Mouse (Mus musculus) hindbrain, embryonic 11.5 days (tissue): ENCODE data around the gene Golm1. TPM values are rescaled to one million over a fixed set of nuclear protein-coding genes. Genes with fewer than 3 reads are reported as not detected.

ENCODE experiments used
- ATAC-seq: fragments of 200-750 bp; cut with Nextera tagmentation; 2 replicates; pipeline ENCODE4 v1.8.0; 2017; ENCODE audit warnings: mild to moderate bottlenecking, moderate TSS enrichment, moderate library complexity; ENCODE audit not compliant: low FRiP score
- DNase-seq: peaks from one replicate; pipeline ENCODE4 v3.0.0-alpha.2; 2015; ENCODE audit warnings: low spot score
- H3K27ac ChIP-seq: fragments of 300-500 bp; sonication (generic); 2 replicates; pipeline ENCODE4 v1.5.1; 2014; ENCODE audit warnings: mild to moderate bottlenecking, low read depth, low read length
- H3K27me3 ChIP-seq: fragments of 300-500 bp; sonication (generic); 2 replicates; pipeline ENCODE4 v1.6.1; 2014; ENCODE audit warnings: mild to moderate bottlenecking, low read length, moderate library complexity, mixed read lengths; ENCODE audit not compliant: control insufficient read depth, insufficient read depth
- H3K36me3 ChIP-seq: fragments of 300-500 bp; sonication (generic); 2 replicates; pipeline ENCODE4 v1.6.1; 2014; ENCODE audit warnings: mild to moderate bottlenecking, low read length, moderate library complexity, mixed read lengths; ENCODE audit not compliant: control insufficient read depth, insufficient read depth
- H3K4me1 ChIP-seq: fragments of 300-500 bp; sonication (generic); replicated peaks from 2 replicates; pipeline ENCODE4 v1.6.1; 2014; ENCODE audit warnings: low read length, mixed read lengths; ENCODE audit not compliant: control insufficient read depth, insufficient read depth
- H3K4me2 ChIP-seq: fragments of 300-500 bp; sonication (generic); replicated peaks from 2 replicates; pipeline ENCODE4 v1.6.1; 2014; ENCODE audit warnings: mild to moderate bottlenecking, low read depth, low read length
- H3K4me3 ChIP-seq: fragments of 300-500 bp; sonication (generic); 2 replicates; pipeline ENCODE4 v1.5.1; 2014; ENCODE audit warnings: low read depth, low read length
- H3K9ac ChIP-seq: fragments of 300-500 bp; sonication (generic); 2 replicates; pipeline ENCODE4 v1.6.1; 2014; ENCODE audit warnings: low read depth, low read length
- H3K9me3 ChIP-seq: fragments of 300-500 bp; sonication (generic); 2 replicates; pipeline ENCODE4 v1.6.1; 2016; ENCODE audit warnings: low read length; ENCODE audit not compliant: control insufficient read depth
- WGBS: fragments of 180-500 bp; shearing (Covaris S2); extraction: QIAGEN DNeasy Blood & Tissue Kit; methylation state at CpG from one replicate; pipeline ENCODE4 v1.1.7; 2014; 5-methylcytosine and 5-hydroxymethylcytosine counted together
- polyA plus RNA-seq: library from polyadenylated mRNA; unstranded; fragments of >200 nt; fragmentation: Nextera tagmentation; extraction: Ambion mirVana; gene quantifications from 2 replicates; pipeline ENCODE4 v1.2.1, GENCODE M21; 2014

The Golm1 gene
- polyA plus RNA-seq, 1 experiment from 2014 or later: 135 TPM

- DNase-seq (no peak), ATAC-seq (no peak)
- Histone ChIP-seq H3K27ac (no peak overlapping the region), H3K4me1 (no peaks in the 10 kb centered on the region), H3K4me3 (no peak overlapping the region), H3K4me2 (no peak overlapping the region), H3K27me3 (no peaks in the 10 kb centered on the region), H3K36me3 (peaks cover 17% of the 10 kb centered on the region), H3K9me3 (no peaks in the 10 kb centered on the region), H3K9ac (no peak overlapping the region)
- 78% methylated on average over 5 of the region's 5 CpGs for WGBS
These were observed 41.0 kb downstream of the Golm1 start for GRCm38 (mm10) chr13:59634637-59635036.

GRCm38 (mm10) chr13:59626739-59627138, 48.9 kb downstream of the Golm1 start:
- Histone ChIP-seq H3K36me3 (peaks cover 7% of the 10 kb centered on the region; the same call in 1 of the 2 replicates), H3K9ac (no peak overlapping the region), H3K4me3 (no peak overlapping the region), H3K9me3 (no peaks in the 10 kb centered on the region), H3K27me3 (no peaks in the 10 kb centered on the region), H3K27ac (no peak overlapping the region), H3K4me2 (no peak overlapping the region), H3K4me1 (no peaks in the 10 kb centered on the region)
- WGBS: 92% methylated on average over 7 of the region's 7 CpGs
- no peak for DNase-seq
- ATAC-seq: no peak

DNA sequence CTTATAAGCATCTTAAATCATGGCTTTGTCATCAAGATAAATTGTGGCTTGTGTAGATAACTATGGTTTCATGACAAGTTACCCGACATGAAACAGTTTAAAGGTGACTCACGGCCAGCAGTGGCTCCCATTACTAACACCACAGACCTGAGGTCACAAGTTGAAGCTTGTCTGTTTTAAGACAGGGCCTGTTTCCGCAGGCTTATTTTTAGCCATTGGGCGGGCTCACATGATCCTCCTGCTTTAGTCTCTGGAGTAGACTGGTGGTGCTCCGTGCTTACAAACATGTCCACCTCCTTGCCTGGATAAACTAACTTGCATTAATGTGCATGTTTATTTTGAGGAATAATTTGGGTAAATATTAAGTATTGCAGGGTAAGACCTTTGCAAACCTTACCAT, 50.7 kb downstream of the Golm1 start:
- no peak for DNase-seq
- Histone ChIP-seq H3K9me3 (no peaks in the 10 kb centered on the region), H3K27me3 (no peaks in the 10 kb centered on the region), H3K4me3 (no peak overlapping the region), H3K4me2 (no peak overlapping the region), H3K9ac (no peak overlapping the region), H3K36me3 (peaks cover 7% of the 10 kb centered on the region; the same call in 1 of the 2 replicates), H3K27ac (no peak overlapping the region), H3K4me1 (no peaks in the 10 kb centered on the region)
- ATAC-seq: no peak
- WGBS: 89% methylated on average over 5 of the region's 5 CpGs

GRCm38 (mm10) chr13:59624389-59624788, 51.2 kb downstream of the Golm1 start:
- WGBS: 87% methylated on average over 3 of the region's 3 CpGs
- Histone ChIP-seq H3K27me3 (no peaks in the 10 kb centered on the region), H3K9ac (no peak overlapping the region), H3K4me2 (no peak overlapping the region), H3K4me3 (no peak overlapping the region), H3K36me3 (peaks cover 7% of the 10 kb centered on the region; the same call in 1 of the 2 replicates), H3K4me1 (no peaks in the 10 kb centered on the region), H3K27ac (no peak overlapping the region), H3K9me3 (no peaks in the 10 kb centered on the region)
- no peak for ATAC-seq
- DNase-seq: no peak

DNA sequence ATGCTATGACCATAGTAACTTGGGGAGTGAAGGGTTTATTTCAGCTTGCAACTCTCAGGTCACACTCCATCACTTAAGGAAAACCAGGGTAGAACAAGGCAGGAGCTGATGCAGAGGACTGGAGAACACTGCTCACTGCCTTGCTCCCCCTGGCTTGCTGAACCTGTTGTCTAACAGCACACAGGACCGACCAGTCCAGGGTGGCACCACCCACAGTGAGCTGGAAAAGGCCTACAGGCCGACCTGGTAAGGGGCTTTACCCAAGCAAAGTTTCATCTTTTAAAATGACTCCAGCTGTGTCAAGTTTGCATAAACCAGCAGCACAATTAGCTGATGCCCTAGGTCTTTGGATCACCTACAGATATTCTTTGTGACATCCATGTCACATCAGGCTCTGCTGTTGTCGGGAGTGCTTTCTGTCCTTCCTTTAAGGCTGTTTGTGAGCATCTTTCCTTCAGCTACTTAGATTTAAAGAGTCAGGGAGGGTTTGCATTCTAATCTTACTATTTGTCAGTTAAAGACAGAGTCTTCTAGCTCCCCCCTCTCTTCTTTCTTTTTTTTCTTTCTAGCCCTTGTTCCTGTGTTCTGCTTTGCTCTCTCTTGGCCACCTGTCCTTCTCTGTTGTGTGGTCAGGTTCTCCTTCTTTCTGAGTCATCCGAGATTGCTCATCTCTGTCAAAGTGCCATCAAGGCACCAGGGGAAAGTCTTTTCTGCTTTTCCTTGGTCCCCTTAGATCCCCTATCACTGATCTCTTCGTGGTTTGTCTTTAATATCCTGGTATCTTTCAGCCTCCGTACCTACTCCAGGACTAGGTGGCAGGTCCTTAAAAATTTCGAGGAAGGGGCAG, 53.7 kb downstream of the Golm1 start:
- Histone ChIP-seq H3K27me3 (no peaks in the 10 kb centered on the region), H3K9ac (no peak overlapping the region), H3K27ac (no peak overlapping the region), H3K36me3 (0 out of 2 replicates have a peak, but pooled peaks cover 9% of the 10 kb centered on the region), H3K4me3 (no peak overlapping the region), H3K4me2 (no peak overlapping the region), H3K9me3 (no peaks in the 10 kb centered on the region), H3K4me1 (no peaks in the 10 kb centered on the region)
- ATAC-seq (no peak), DNase-seq (no peak)
- WGBS: 88% methylated on average over 7 of the region's 7 CpGs

- Histone ChIP-seq H3K4me2 (no peak overlapping the region), H3K9ac (no peak overlapping the region), H3K27me3 (no peaks in the 10 kb centered on the region), H3K36me3 (peaks cover 14% of the 10 kb centered on the region; the same call in 1 of the 2 replicates), H3K9me3 (no peaks in the 10 kb centered on the region), H3K4me1 (no peaks in the 10 kb centered on the region), H3K27ac (no peak overlapping the region), H3K4me3 (no peak overlapping the region)
- no peak for ATAC-seq
- WGBS: 92% methylated on average over 6 of the region's 6 CpGs
- DNase-seq: no peak
These were observed 57.1 kb downstream of the Golm1 start for GRCm38 (mm10) chr13:59618463-59618862.

DNA sequence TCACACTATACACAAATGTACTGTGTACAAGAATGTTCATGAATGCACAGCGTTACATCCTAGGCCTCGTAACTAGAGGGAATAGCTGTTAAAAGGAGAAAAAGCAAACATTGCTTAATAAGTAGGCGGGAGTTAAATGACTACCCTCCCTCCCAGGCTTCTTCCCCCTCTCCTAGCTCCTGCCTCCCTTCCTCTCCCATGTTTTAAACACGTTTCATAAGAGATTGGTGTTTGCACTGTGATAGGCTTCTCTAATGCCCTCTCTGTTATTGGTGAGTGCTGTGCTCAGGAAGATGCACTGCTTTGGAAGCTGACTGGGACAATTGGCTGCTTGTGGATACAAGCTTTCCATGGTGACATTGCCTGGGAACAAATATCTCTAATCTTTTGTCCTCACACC, 60.1 kb downstream of the Golm1 start:
- H3K27me3 ChIP-seq: no peaks in the 10 kb centered on the region
- DNase-seq: no peak
- H3K4me3 ChIP-seq: no peak overlapping the region
- H3K27ac ChIP-seq: no peak overlapping the region
- no peaks in the 10 kb centered on the region for H3K9me3 ChIP-seq
- no peak overlapping the region for H3K9ac ChIP-seq
- H3K36me3 ChIP-seq: peaks cover 16% of the 10 kb centered on the region; the same call in 1 of the 2 replicates
- WGBS: 84% methylated on average over 4 of the region's 4 CpGs
- H3K4me1 ChIP-seq: no peaks in the 10 kb centered on the region
- H3K4me2 ChIP-seq: no peak overlapping the region
- no peak for ATAC-seq

- Histone ChIP-seq H3K27me3 (no peaks in the 10 kb centered on the region), H3K9ac (no peak overlapping the region), H3K4me1 (no peaks in the 10 kb centered on the region), H3K9me3 (no peaks in the 10 kb centered on the region), H3K27ac (no peak overlapping the region), H3K36me3 (peaks cover 16% of the 10 kb centered on the region; the same call in 1 of the 2 replicates), H3K4me3 (no peak overlapping the region), H3K4me2 (no peak overlapping the region)
- no peak for ATAC-seq
- WGBS: 86% methylated on average over 4 of the region's 4 CpGs
- no peak for DNase-seq
These were observed 60.5 kb downstream of the Golm1 start for GRCm38 (mm10) chr13:59615152-59615551.

DNA sequence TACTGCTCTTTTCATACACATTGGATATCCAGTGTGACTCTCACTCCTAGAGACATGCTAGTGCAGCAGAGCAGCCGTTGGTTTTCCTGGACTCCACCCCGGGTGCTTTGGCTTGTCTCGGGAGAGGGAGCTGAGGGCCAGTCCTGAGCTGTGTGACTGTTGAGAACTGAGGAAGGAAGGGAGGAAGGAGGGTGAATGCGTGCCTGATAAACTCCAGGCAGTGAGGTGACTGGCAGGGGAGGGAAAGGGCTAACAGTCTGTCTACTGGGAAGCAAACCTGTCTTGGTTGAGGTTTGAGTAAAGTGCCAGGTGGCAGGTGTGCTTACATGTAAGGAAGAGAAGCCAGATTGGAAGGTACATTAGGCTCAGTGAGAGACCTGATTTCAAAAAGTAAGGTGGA, 61.7 kb downstream of the Golm1 start:
- no peak overlapping the region for H3K27ac ChIP-seq

More for the DNA sequence above, 61.7 kb downstream of the Golm1 start:
- Histone ChIP-seq H3K9me3 (no peaks in the 10 kb centered on the region), H3K9ac (no peak overlapping the region), H3K4me1 (no peaks in the 10 kb centered on the region), H3K4me3 (no peak overlapping the region), H3K27me3 (no peaks in the 10 kb centered on the region), H3K36me3 (peaks cover 17% of the 10 kb centered on the region; the same call in 1 of the 2 replicates), H3K4me2 (no peak overlapping the region)
- 90% methylated on average over 4 of the region's 4 CpGs for WGBS
- ATAC-seq (no peak), DNase-seq (no peak)
